Mouse (Mus musculus) right cerebral cortex, postnatal 4 days (tissue): ENCODE data around the gene Desi1.
A peak's percentile ranks its signal among the peaks of the same experiment; 100 is the strongest.
"Not testable (repeated sequence)": the region's sequence is repeated elsewhere in the genome, so short reads cannot be mapped to it uniquely, and the experiment has no call there.

ENCODE experiments used
- DNase-seq: peaks from one replicate; pipeline ENCODE4 v3.0.0-alpha.2; 2022

Desi1 gene

GRCm38 (mm10) chr15:82017461-82017860 lies 16.2 kb downstream of the Desi1 start:
- no peak for DNase-seq

- DNase-seq, result no peak
Measured at GRCm38 (mm10) chr15:82016830-82017229, 16.8 kb downstream of the Desi1 start.

GRCm38 (mm10) chr15:82016101-82016808 lies 17.4 kb downstream of the Desi1 start:
- DNase-seq, result peak; percentile 100

DNA sequence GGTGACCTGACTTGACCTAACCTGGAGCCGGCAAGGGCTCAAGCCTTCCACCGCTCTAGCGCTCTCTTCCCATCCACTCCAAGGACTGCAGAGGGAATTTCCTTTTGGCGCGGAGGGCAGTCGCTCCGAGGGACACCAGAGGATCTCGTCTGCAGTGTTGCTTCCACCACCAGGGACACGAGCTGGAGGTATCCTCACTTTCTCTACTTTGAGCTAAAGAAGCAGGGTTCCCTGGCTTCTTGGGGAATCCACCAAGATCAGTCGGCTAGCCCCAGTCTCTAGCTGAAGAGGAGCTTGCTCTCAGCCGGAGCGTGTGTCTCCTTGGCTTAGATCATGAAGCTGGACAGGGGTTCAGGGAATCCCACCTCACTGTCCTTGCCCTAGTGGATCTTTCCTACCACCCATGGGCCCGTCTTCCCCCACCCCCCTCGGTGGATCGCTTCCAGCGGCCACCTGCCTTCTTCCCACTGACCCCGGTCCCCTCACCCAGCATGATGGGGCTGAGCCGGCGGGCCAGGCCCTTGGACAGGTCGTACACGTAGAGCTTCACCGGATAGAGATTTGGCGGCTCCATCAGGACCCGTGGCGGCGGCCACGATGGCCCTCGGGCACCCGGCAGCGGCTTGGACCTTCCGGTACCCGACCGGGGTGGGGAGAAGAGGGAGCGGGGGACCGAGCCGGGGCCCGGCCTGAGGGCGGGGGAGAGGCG lies 18.1 kb downstream of the Desi1 start:
- DNase-seq, result peak; percentile 21

- DNase-seq, result no peak
Measured at GRCm38 (mm10) chr15:82014745-82015391, 18.8 kb downstream of the Desi1 start.

- DNase-seq, result no peak
Measured at GRCm38 (mm10) chr15:82011947-82012346, 21.7 kb downstream of the Desi1 start.

DNA sequence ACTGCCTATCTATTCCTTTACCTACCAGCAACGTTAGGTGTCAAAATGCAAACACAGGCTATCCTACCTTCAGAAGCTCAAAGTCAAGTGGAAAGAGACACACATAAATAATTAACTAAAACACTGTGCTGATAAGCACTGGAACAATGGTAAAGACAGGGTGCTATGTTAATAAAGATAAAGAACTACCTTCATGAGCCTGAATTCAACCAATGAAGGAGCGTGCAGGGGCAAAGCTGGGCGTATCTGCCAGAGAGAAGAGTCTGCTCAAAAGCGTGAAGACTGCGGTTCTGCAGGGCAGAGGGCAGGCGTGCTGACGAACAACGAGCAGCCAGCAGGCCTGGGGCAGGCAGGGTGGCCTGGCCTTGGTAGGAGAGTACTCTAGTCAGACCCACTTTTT lies 29.4 kb downstream of the Desi1 start:
- DNase-seq, result no peak

DNA sequence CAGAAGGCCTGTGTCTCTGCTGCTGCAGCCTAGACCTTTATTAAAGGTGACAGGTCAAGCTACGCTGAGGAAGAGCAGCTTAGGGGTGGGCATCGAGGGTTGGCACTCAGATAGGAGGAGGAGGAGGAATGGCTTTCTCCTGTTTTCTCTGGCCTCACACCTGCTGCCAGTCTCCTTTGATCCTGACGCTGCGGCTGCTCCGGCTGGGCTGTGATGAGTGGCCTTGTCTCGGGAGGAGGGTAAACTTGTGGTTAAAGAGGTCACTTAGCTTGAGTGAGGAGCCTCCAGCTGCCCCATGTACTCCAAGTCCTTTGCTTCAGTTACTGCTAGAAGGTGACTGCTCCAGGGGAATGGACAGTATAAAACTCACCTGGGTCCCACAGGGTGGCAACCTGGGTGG lies 39.7 kb downstream of the Desi1 start:
- DNase-seq, result no peak

DNA sequence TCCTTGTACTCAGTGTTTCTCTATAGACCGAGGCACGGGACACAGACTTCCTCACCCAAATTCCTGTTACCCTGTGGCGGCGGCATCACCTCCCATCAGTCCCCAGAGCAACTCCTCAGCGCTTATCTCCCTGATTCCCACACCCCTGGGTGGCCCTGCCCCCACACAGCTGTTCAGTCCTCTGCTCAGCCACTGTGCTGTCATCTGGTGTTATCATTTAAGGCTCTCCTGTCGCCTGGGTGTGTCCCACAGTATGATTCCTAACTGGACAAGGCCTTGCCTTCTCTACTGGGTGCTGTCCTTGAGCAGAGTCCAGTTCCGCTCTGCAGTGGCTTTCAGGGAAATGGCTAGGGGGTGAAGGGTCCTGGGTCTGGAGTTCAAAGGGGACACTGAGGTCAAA lies 43.1 kb downstream of the Desi1 start:
- DNase-seq, result no peak

DNA sequence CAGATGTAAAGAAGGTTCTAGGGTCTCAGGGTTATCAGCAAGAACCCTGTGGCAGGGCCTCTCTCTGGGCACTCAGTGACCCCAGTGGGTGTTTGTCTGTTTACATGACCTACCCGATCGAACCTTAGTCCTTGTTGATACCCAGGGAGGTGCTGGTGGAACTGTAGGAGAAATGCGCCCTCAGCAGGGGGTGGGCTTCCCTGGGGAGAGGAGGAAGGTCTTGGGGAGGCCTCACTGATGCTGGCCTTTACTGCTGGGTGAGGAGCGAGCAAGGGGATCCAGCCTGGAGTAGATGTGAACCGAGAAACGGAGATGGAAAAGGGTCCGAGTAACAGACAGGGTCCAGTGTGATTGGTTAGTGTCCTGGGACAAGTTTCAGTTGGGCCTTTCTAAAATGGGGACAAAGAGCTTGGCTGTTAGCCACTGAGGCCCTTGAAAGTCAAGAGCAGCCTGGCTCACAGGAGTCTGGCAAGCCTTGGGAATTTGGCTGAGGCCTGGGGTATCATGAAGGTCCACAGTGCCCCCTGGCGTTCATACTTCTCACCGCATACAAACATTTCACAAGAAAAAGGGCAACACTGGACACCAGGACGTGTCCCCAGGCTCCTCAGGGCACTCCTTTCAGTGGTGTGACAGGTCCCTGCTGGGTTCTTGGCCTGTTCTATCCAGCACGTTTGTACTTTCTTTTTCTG lies 44.1 kb downstream of the Desi1 start:
- DNase-seq, result peak; percentile 90

GRCm38 (mm10) chr15:81987646-81988045 lies 46.0 kb downstream of the Desi1 start, which contains the start of gene Xrcc6:
Gene Xrcc6 (plus strand): TSS chr15:81987835.
- DNase-seq, result no peak

GRCm38 (mm10) chr15:81985267-81986161 lies 48.1 kb downstream of the Desi1 start:
- DNase-seq, result no peak

- DNase-seq, result no peak
Measured at GRCm38 (mm10) chr15:81982173-81982572, 51.5 kb downstream of the Desi1 start.

GRCm38 (mm10) chr15:81980321-81980720 lies 53.3 kb downstream of the Desi1 start, which contains the start of gene 1700029P11Rik:
Gene 1700029P11Rik (plus strand): TSS chr15:81980540.
- DNase-seq, result no peak

DNA sequence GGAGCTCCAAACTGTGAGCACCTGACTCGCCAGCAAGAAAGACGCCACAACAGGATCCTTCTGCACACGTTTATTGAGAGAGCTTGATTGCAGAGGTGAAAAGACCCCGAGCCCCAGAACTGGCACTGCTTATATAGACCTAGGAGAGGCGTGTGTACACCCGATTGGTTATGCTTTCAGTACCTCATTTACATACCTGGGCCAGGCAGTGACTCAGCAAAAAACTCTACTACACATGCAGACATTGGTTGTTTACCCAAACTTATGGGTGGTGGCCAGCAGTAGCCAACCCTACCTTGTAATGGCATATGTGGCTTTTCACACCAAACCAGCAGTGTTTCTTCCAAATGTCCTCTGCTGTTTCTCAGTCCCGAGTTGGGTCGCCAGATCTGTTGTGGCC lies 58.5 kb downstream of the Desi1 start:
- not testable (repeated sequence) for DNase-seq

DNA sequence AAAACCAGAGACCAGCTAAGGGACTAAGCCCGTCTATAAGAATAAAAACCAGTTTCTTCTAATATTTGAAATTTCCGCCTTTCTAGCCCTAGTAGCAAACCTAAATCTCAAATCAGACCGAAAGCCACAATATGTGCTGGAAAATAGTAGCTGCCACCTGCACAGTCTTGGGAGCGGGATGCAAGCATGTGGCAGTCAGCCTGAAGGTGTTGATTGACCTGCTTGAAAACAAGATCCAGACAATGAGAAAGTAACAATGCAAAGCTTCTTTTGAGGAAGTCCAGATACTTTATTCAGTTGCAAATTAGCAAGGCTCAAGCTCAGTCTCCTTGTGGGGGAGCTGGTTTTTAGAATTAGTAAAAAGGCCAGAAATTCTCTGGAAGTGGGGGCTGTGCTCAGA lies 63.2 kb downstream of the Desi1 start:
- DNase-seq, result not testable (repeated sequence)

- not testable (repeated sequence) for DNase-seq
Measured at GRCm38 (mm10) chr15:81969635-81970034, 64.0 kb downstream of the Desi1 start.

DNA sequence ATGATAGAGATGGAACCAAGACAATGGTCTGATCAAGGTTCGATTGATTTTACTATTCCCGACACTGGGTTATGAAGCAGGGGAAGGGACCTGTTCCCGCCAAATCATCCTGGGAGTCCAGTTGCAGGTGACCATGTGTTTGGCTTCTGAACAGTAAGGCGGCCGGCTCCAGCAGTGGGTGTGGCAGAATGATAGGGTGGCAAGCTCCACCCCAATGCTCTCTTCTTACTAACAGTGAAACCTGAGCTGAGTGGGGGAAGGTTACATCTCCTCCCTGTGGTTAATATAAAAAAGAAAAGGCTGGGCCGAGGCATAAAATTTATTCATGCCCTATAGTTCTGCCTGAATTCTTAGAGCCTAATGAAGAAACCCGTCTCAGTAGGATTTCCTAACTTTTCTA lies 64.5 kb downstream of the Desi1 start:
- DNase-seq, result no peak

DNA sequence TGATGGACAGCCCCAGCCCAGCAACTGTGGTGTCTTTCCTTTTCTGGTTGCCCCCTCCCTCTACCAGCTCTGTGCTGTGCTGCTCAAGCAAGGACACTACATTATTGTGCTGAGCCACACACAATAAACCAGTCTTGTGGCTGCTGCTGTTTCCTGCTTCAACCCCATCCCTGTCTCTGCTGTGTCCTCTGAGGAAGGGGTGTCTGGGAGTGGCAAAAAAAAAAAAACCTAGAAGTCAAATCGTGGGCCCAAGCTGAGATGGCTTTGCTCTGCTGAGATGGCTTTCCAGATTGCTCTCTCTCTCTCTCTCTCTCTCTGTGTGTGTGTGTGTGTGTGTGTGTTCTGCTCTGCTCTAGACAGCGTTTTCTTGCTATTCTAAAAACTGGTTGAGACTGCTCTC lies 65.2 kb downstream of the Desi1 start:
- DNase-seq, result no peak

GRCm38 (mm10) chr15:81967821-81968220 lies 65.8 kb downstream of the Desi1 start:
- DNase-seq, result no peak

GRCm38 (mm10) chr15:81966062-81966829 lies 67.4 kb downstream of the Desi1 start:
- no peak for DNase-seq
